Mouse (Mus musculus) olfactory bulb, adult 2 months (tissue): Measurements from ENCODE around the gene Inka1. TPM values are rescaled to one million over a fixed set of nuclear protein-coding genes. Genes with fewer than 3 reads are reported as not detected.
A peak's percentile ranks its signal among the peaks of the same experiment; 100 is the strongest.
"Not testable (repeated sequence)": the region's sequence is repeated elsewhere in the genome, so short reads cannot be mapped to it uniquely, and the experiment has no call there.

Experiments
- H3K27ac ChIP-seq: fragments of 200-500 bp; 2 replicates; pipeline ENCODE4 v1.5.1; 2012; ENCODE audit warnings: low read depth, low read length; ENCODE audit not compliant: insufficient read depth
- H3K4me1 ChIP-seq: fragments of 200-500 bp; 2 replicates; pipeline ENCODE4 v1.6.1; 2012; ENCODE audit warnings: low read length; ENCODE audit not compliant: control insufficient read depth, insufficient read depth
- H3K4me3 ChIP-seq: fragments of 200-500 bp; 2 replicates; pipeline ENCODE4 v1.5.1; 2012; ENCODE audit warnings: mild to moderate bottlenecking, low read depth, low read length, moderate library complexity; ENCODE audit not compliant: insufficient read depth
- CTCF ChIP-seq: fragments of 200-500 bp; IDR thresholded peaks from 2 replicates; pipeline ENCODE4 v1.5.1; 2012; ENCODE audit warnings: low read depth, mild to moderate bottlenecking, low read length, moderate library complexity; ENCODE audit not compliant: insufficient read depth
- POLR2A ChIP-seq: fragments of 200-500 bp; IDR thresholded peaks from 2 replicates; pipeline ENCODE4 v1.6.1; 2012; ENCODE audit warnings: mild to moderate bottlenecking, low read depth, low read length, moderate library complexity; ENCODE audit not compliant: insufficient read depth
- WGBS: fragments of 180-500 bp; shearing (Covaris S2); methylation state at CpG from one replicate; pipeline ENCODE4 v1.1.7; 2018; 5-methylcytosine and 5-hydroxymethylcytosine counted together
- polyA plus RNA-seq: library from polyadenylated mRNA; stranded (reverse); fragments of >200 nt; gene quantifications from 2 replicates; pipeline ENCODE4 v1.2.4, GENCODE M21; 2012; ENCODE audit warnings: low replicate concordance; ENCODE audit not compliant: missing spikeins, insufficient read depth, insufficient read length

Gene Inka1
- not detected in 2 replicates for polyA plus RNA-seq

DNA sequence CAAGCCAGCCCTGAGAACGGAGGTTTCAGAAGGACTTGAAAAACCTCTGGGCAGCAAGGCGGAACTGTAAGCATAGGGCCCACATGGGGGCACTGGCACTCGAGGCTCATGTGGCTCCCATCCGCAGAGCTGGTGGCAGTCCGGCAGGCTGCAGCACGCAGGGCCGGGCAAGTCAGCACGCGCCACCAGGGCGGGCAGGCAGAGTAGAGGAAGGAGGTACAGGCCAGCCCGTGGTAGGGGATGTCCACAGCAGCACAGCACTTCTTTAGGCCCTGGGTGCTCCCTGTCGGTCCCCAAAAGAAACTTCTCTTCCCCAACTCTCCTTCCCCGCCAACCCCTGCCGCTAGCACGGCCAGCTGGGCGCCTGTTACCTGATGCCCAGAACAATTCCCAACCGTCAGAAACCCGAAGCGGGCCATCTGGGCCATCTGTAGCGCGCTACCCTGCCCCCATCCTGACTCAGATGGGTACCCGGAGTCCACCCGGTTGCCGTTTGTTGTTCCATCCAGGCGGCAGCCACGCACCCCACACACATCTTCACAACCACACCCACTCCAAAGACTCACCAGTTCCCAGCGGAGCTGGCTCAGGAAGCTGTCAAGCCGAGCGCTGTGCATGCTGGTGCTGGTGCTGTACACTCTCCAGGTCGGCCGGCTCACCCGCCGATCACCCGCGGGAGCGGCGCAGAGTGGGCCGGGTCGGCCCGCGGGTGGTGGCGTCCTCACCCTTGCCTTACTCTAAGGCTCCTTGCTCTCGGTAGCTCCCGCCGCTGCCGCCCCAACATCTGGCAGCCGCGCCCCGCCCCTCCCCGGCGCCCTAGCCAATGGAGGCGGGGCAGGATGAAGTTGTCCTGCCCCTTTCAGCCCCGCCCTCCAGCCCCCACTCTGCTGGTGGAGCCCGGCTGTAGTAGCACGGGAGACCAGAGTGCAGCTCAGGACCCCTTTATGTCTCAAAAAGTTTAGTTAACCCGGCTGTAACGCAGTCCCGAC is at the start of gene Inka1:
Gene Inka1, minus strand, starts transcription at position 749 of the 989 bp plus-strand sequence.
- 4% methylated on average over 58 of the region's 58 CpGs for WGBS
- H3K4me3 ChIP-seq, result peak within 1 kb of the TSS; percentile 64
- peak; percentile 34; the same call in 1 of the 2 replicates for TF ChIP-seq POLR2A
- no peak for TF ChIP-seq CTCF
- H3K27ac ChIP-seq, result 0 out of 2 replicates have a peak within 1 kb of the TSS, but pooled peaks have one; percentile 2
- H3K4me1 ChIP-seq, result peaks cover 39% of the 10 kb centered on the region

DNA sequence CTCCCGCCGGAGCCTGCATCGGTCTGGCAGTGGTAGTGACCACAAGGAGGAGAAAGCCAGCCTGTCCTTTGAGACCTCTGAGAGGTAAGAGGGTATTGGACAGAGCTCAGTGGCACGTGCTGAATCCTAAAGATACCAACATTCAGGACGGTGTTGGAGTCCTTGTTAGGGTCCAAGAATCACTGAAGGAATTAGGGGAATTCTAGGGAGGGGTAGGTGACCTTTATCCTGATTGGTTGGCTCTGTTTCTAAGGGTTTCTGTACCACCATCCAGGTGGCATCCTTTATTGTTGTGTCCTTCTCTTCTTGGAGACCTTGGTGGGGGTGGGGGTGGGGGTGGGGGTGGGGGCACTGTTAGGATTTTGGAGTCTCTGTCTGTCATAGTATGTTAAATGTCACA is 46.4 kb upstream of the Inka1 start:
- TF ChIP-seq POLR2A (no peak), CTCF (no peak)
- WGBS, result 89% methylated on average over 5 of the region's 5 CpGs

DNA sequence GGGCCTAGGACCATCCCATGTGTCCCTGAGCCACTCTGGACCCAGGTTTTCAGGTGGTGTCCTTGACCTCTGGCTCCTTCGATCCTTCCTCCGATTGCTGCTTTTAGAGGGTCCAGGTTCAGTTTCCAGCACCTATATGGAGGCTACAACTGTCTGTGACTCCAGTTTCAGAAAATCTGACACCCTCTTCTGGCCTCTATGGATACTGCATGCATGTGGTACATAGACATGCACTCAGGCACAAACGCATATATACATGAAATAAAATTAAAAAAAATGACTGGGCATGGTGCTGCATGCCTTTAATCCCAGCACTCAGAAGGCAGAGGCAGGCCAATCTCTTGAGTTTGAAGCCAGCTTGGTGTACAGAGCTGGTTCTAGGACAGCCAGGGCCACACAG is 42.2 kb upstream of the Inka1 start:
- TF ChIP-seq POLR2A (no peak), CTCF (no peak)
- Histone ChIP-seq H3K4me1 (peaks cover 4% of the 10 kb centered on the region), H3K27ac (no peak overlapping the region), H3K4me3 (no peak overlapping the region)
- 98% methylated on average over 3 of the region's 3 CpGs for WGBS

More for the DNA sequence above, 46.4 kb upstream of the Inka1 start:
- Histone ChIP-seq H3K4me3 (no peak overlapping the region), H3K27ac (no peak overlapping the region), H3K4me1 (no peaks in the 10 kb centered on the region; the same call in 1 of the 2 replicates)

DNA sequence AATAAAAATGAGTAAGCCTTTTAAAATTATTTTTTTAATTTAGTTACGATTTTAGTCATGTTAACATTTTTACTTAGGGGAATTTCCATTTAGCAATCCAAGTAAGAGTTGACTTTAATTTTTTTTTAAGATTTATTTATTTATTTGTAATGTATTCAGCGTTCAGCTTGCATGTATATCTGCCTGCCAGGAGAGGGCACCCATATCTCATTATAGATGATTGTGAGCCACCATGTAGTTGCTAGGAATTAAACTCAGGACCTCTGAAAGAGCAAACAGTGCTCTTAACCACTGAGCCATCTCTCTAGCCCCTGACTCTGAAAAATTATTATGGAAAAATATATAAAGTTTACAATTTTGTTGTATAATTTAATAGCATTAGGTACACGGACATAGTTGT is 40.9 kb upstream of the Inka1 start:
- TF ChIP-seq CTCF (no peak), POLR2A (no peak)
- no peak overlapping the region for H3K4me3 ChIP-seq
- peaks cover 6% of the 10 kb centered on the region for H3K4me1 ChIP-seq
- H3K27ac ChIP-seq, result no peak overlapping the region
- WGBS, result 73% methylated on average over 3 of the region's 3 CpGs

DNA sequence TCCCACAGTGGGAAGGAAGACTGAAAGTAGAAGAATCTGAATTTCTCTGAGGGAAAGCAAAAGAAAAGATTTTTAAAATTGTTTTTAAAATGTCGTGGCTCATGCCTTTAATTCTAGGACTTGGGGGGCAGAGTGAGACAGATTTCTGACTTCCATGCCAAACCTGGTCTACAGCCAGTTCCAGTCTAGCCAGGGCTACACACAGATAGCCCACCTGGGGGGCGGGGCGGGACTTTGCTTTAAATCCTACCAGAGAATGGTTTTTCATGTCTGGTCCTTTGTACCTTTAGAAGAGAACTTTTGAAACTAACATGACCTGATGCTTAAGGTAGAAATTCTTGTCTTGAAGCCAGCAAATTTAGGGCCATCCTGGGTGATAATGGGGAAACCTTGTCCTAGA is 37.5 kb upstream of the Inka1 start:
- no peak overlapping the region for H3K4me3 ChIP-seq
- no peak for TF ChIP-seq CTCF
- no peak for TF ChIP-seq POLR2A
- no peak overlapping the region for H3K27ac ChIP-seq
- WGBS, result 76% methylated on average over 3 of the region's 3 CpGs
- H3K4me1 ChIP-seq, result peaks cover 8% of the 10 kb centered on the region

DNA sequence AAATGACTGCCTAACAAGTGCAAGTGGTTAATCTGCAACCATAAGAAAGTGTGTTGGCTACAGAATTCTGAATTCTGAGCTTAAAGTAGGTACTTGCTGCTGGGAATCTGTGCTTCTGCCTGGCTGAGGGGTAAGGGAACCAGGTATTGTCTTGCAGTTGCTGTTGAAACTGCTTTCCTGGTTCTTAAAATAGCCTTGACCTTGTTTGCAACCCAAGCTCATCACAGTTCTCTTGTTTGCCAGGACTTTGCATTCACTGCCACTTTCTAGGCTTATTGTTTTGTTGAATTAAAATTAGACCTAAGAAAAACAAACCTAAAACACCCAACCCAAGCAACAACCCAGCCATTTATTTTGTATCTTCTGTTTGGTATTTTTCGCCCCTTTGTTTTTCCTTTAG is 35.1 kb upstream of the Inka1 start:
- Histone ChIP-seq H3K4me3 (no peak overlapping the region), H3K27ac (no peak overlapping the region), H3K4me1 (peaks cover 9% of the 10 kb centered on the region)
- no peak for TF ChIP-seq CTCF
- TF ChIP-seq POLR2A, result no peak
- 71% methylated on average over 1 of the region's 1 CpGs for WGBS

DNA sequence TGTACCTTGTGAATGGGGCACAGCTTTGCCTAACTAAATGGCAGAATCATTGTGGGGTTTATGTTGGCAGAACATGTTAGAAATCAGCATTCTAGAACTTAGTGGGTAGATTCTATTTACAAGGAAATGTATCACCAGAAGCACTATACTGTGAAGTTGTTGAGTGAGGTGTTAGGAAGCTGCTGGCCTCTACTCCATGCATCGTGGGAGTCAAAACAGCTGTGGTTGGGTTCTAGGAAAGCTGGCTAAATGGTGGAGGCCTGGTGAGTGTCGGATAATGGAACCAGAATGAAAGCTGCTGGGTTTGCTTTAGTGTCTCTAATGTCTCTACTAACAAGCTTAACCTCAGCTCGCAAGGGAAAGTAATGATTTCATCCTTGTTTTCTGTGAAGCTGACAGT is 31.4 kb upstream of the Inka1 start:
- TF ChIP-seq POLR2A, result no peak
- no peak for TF ChIP-seq CTCF
- Histone ChIP-seq H3K4me3 (no peak overlapping the region), H3K4me1 (peaks cover 5% of the 10 kb centered on the region; the same call in 1 of the 2 replicates), H3K27ac (no peak overlapping the region)
- 47% methylated on average over 3 of the region's 3 CpGs for WGBS

DNA sequence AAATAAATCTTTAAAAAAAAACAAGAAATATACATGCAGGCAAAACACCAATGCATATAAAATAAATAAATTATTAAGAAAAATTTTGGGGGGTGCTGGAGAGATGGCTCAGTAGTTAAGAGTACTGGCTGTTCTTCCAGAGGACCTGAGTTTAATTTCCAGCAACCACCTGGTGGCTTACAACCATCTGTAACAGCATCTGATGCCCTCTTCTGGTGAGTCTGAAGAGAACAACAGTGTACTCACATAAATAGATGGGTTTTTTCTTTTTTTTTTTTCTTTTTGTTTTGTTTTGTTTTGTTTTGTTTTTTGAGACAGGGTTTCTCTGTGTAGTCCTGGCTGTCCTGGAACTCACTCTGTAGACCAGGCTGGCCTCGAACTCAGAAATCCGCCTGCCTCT is 27.9 kb upstream of the Inka1 start:
- not testable (repeated sequence) for H3K27ac ChIP-seq, H3K4me3 ChIP-seq, H3K4me1 ChIP-seq
- WGBS, result 97% methylated on average over 2 of the region's 2 CpGs

DNA sequence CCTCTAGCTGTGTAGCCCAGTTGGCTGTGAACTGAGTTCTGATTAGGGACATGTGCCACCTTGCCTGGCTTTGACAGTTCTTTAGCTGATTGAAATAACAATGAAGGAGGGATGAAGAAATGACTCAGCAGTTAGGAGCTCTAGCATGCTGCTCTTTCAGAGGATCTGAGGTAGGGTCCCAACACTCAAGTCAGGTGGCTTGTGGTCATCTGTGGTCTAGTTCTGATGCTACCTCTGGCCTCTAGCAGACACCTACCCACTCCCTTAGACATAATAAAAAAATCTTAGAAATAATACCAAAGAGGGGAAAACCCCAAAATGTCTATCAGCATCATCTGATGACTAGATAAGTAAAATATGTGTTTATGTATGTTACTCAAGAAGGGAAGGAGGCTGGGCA is 24.7 kb upstream of the Inka1 start:
- H3K27ac ChIP-seq, result no peak overlapping the region
- H3K4me3 ChIP-seq, result no peak overlapping the region
- TF ChIP-seq POLR2A (no peak), CTCF (no peak)
- peaks cover 3% of the 10 kb centered on the region; the same call in 1 of the 2 replicates for H3K4me1 ChIP-seq
